Mouse (Mus musculus) C2C12 (cell line): ENCODE data around the gene Rpl6.

Experiments used
- CTCF ChIP-seq: IDR thresholded peaks from one replicate; pipeline ENCODE4 v1.5.1; 2011; ENCODE audit not compliant: control insufficient read depth, insufficient read depth, insufficient read length
- MAX ChIP-seq: IDR thresholded peaks from one replicate; pipeline ENCODE4 v1.6.1; 2011; ENCODE audit warnings: mild to moderate bottlenecking, control low read depth
- MYOD1 ChIP-seq: IDR thresholded peaks from one replicate; pipeline ENCODE4 v1.6.1; 2011; ENCODE audit warnings: low read depth; ENCODE audit not compliant: control insufficient read depth, insufficient read length

- no peak for TF ChIP-seq MYOD1
- TF ChIP-seq CTCF, result no peak
- TF ChIP-seq MAX, result no peak
Observed at GRCm38 (mm10) chr5:121245201-121245600, 40.9 kb downstream of the Rpl6 start.
